Comparison of ENCODE assay signal across 16 mouse cellular contexts in the genomic region with DNA sequence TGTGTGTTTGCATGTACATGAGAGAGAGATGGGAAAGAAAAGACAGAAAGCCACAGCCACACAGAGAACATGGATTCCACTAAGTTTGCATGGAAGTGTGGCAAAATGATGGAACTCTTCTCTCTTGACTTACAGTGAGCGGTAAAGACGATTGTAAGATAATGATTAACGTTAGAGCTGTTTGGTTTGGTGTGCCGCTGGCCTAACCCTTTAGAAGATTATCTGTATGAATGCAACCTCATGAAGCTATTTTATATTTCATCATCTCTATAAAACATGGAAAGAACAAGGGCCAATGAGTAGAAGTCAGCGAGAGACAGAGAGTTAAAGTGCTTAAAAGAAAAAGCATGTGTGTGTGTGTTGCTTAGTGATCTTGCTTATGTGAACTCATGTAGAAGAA.
"Had no signal": no experiment of that assay in that cellular context is flagged by ENCODE, and none has a peak within 500 bp of the region (broad histone marks: within the 10 kb centered on the region; RNA-seq: fewer than 3 reads in every experiment).

No protein-coding gene starts in this region.

- H3K27me3 ChIP-seq: neural tube, embryonic 13.5 days; neural tube, embryonic 15.5 days; stomach, embryonic 15.5 days had no signal

- H3K27ac ChIP-seq: neural tube, embryonic 13.5 days; neural tube, embryonic 15.5 days; stomach, embryonic 15.5 days; stomach, postnatal 0 days had no signal

- H3K36me3 ChIP-seq: neural tube, embryonic 13.5 days; neural tube, embryonic 15.5 days; stomach, embryonic 15.5 days had no signal

- H3K9ac ChIP-seq: neural tube, embryonic 13.5 days; neural tube, embryonic 15.5 days; stomach, embryonic 15.5 days had no signal

- DNase-seq: retina, postnatal 1 day; right cerebral cortex, adult 18-20 months; right cerebral cortex, postnatal 14 days; right cerebral cortex, postnatal 25 days; right cerebral cortex, postnatal 4 days; spleen, adult 18-20 months; thymus, adult 18-20 months; thymus, adult 2 months; thymus, postnatal 14 days; thymus, postnatal 25 days; thymus, postnatal 36 days; thymus, postnatal 4 days had no signal

- H3K4me3 ChIP-seq: neural tube, embryonic 13.5 days; neural tube, embryonic 15.5 days; stomach, embryonic 15.5 days had no signal

- H3K4me2 ChIP-seq: neural tube, embryonic 13.5 days; neural tube, embryonic 15.5 days; stomach, embryonic 15.5 days had no signal

- H3K9me3 ChIP-seq: neural tube, embryonic 13.5 days; neural tube, embryonic 15.5 days; stomach, embryonic 15.5 days had no signal

- H3K4me1 ChIP-seq: neural tube, embryonic 15.5 days; stomach, embryonic 15.5 days had no signal
